Mouse (Mus musculus) layer of hippocampus, postnatal 25 days (tissue): Measurements from ENCODE around the gene Sdhaf2. TPM values are rescaled to one million over a fixed set of nuclear protein-coding genes. Genes with fewer than 3 reads are reported as not detected.
"Not testable (repeated sequence)": the region's sequence is repeated elsewhere in the genome, so short reads cannot be mapped to it uniquely, and the experiment has no call there.

Experiments used
- DNase-seq, 2 experiments: peaks; one replicate each; pipeline ENCODE4 v3.0.0; 2022; ENCODE audit warnings: mixed read lengths in 2 of 2, low spot score in 1 of 2; ENCODE audit errors: extremely low spot score in 1 of 2
- total RNA-seq, 2 experiments: library from RNA; stranded (reverse); gene quantifications; 2 replicates each; pipeline ENCODE4 v1.2.3; 2021

Gene Sdhaf2
- total RNA-seq = 10 to 100 TPM; 52.4 to 60.0 TPM

DNA sequence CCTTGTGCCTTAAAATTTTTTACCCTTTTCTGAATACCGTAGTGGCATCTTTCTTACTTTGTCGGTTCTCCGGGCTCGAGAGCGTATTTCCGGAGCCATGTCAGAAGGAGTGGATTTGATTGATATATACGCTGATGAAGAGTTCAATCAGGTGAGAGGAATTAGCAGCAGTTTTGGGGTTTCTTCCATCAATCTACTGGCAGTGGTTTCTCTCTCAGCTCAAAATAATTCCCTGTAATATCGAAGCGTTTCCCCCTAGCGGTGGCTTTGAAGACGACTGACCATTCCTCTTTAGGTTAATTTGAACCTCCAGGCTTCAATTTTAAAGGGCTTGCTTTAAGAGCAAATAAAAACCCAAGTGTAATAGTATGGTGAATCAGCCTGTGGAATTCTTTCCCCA, at the start of gene Sdhaf2:
Sdhaf2 (minus strand) TSS at position 233 of the 400 bp plus-strand sequence.
- DNase-seq = peak in 1 of 2 experiments; percentile 25

DNA sequence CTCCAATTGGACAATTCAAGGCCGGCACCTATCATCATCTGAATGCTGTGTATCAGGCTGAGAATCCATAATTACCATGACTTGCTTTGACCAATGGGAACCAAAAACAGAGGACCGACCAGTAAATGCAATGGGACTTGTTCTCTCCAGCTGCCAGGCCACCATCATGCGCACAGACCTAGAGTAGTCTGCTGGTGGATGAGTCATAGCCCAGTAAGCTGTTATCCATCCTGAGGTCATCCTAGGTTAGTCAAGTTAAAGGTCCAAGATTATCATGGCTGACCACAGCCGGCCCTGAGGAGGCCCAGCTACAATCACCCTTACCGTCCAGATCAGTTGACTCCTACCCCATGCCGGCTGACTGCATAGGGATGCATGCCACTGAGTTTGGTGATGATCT, 43.7 kb upstream of the Sdhaf2 start:
- no peak for DNase-seq

DNA sequence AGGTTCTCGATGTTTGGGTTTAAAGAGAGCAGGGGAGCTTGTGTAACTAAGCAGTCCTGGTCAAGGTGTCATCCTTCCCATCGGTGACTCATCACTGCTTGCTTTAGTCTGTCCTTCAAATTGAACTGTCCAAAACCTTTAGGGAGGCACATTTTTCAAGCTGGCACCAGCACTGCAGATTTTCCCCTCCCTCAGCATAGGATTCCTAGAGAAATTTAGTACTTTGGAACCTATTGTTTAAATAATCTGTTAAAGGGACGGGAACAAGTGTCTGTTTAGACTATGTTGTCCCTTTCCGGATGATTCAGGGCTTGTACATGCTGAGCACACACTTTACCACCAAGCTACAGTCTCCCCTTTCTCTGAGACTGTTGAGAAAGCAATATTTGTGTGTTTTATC, 39.3 kb upstream of the Sdhaf2 start:
- no peak for DNase-seq

GRCm38 (mm10) chr19:10564278-10564677, 38.3 kb upstream of the Sdhaf2 start:
- DNase-seq = no peak

- no peak for DNase-seq
Observed at GRCm38 (mm10) chr19:10562351-10562750, 36.4 kb upstream of the Sdhaf2 start.

- DNase-seq = no peak
Observed at GRCm38 (mm10) chr19:10561558-10562314, 35.8 kb upstream of the Sdhaf2 start.

- no peak for DNase-seq
Observed at GRCm38 (mm10) chr19:10560108-10560507, 34.2 kb upstream of the Sdhaf2 start.

- DNase-seq = not testable (repeated sequence)
Observed at GRCm38 (mm10) chr19:10557837-10558375, 32.0 kb upstream of the Sdhaf2 start.

- DNase-seq = no peak
Observed at GRCm38 (mm10) chr19:10557430-10557829, 31.5 kb upstream of the Sdhaf2 start.

DNA sequence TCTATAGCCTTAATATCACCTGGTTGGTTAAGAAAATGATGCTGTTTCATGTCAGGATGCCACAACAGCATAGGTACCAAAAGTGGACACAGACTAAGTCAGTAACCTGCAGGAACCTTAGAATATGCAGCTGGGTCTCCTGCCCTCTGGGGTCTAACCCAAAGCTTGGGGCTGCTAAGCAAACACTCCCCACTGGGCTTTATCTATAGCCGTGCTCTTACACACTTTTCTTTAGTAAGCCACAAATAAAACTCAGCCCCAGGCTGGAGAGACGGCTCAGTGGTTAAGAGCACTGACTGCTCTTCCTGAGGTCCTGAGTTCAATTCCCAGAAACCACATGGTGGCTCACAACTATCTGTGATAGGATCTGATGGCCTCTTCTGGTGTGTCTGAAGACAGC, 31.1 kb upstream of the Sdhaf2 start:
- DNase-seq = no peak

DNA sequence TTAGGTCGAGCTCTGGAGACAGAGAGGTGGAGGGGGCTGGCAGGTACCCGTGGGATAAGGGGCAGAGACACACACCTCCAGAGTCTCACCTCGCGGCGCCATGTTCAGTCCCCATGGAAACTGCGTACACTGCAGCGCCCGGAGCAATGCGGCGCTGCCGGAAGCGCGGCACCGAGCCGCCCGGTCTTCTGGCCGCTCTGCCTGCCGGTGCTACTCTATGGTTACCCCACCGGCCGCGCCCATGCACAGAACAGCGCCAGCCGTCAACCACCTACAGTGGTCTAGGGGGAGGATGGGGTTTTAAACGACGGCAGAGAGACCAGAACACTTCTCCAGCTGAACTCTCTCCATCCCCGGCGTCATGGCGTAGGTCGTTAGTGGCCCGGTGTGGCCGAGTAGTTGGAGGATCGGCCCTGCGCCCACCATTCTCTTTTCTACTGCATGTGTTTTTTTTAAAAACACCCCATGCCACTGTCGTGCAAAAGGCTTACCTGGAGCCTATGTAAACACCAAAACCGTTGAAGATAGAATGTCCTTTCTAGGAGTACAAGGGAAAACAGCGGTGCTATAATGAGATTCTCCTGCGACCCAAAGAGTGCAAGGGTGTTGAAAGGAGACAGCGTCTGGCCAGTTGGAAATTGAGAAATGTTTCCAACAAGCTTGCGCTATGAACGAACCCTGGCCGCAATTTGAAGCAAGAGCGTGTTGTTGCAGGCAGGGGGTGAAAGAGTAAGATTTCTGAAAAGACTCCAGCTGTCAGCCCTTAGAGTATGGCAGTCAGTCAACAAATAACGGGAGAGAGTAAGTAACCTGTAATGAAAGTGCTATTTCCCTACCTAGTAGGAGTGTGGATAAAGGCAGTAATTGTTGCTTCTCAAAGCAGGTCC, 29.9 kb upstream of the Sdhaf2 start, which contains the start of gene Tmem216:
Tmem216 (minus strand) TSS at position 615 of the 887 bp plus-strand sequence.
- peak; percentile 72 to 78 for DNase-seq

GRCm38 (mm10) chr19:10539454-10539853, 13.5 kb upstream of the Sdhaf2 start:
- no peak for DNase-seq

- no peak for DNase-seq
Observed at GRCm38 (mm10) chr19:10530082-10530481, 4.1 kb upstream of the Sdhaf2 start.

DNA sequence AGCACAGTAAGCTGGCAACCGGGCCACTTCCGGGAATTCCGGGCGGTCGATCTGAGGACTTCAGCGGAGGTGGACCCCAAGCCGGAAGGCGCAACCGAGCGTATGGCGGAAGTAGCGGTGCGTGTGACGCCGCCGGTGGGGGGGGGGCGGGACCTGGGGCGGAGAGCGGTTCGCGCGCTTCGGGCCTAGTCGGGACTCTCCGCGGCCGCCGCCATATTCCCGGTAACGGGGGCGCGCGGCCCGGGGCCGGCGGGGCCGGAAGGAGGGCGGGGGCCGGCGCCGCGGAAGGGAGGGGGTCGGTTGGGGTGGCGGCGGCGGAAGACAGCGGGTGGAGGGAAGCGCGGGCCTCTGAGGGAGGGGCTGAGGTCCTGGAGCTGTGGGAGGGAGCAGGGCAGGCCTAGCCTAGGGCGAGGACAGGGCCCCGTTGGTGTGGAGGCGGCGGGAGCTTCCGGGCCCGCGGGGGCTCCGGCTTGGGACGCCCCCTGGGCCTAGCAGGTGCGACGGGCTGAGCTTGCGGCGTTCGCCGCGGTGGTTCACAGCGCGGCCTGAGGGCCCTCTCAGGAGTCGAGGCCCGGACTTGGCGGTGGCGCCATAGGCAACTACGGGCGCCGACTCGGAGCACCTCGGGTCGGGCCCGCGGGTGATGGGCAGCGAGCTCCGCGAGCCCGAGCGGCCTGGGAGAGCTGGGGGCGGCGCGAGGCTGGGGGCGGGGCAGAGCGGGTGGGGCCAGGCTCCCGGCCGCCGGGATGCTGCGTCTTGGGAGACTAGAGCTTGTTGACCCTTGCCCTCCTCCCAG, 638 bp downstream of the Sdhaf2 start, which contains the start of gene Cpsf7:
Cpsf7 (plus strand) TSS at position 161 of the 796 bp plus-strand sequence.
- DNase-seq = peak; percentile 72 to 79

DNA sequence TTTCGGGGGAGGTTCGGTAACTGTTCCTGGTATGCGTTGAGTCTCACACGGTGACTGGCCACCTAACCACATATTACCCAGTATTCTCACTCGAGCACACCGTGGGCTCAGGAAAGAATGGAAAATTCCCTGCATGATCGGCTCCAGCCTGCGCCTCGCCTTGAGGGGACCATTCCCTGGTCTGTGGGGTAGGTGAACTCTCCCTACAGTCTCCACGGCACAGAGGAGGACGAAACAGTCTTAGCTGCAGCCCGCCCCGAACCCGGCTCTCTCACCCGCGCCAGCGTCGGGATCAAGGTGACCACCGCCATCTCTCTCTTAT, 1.2 kb downstream of the Sdhaf2 start:
- DNase-seq = no peak

- no peak for DNase-seq
Observed at GRCm38 (mm10) chr19:10523483-10524080, 2.4 kb downstream of the Sdhaf2 start.

DNA sequence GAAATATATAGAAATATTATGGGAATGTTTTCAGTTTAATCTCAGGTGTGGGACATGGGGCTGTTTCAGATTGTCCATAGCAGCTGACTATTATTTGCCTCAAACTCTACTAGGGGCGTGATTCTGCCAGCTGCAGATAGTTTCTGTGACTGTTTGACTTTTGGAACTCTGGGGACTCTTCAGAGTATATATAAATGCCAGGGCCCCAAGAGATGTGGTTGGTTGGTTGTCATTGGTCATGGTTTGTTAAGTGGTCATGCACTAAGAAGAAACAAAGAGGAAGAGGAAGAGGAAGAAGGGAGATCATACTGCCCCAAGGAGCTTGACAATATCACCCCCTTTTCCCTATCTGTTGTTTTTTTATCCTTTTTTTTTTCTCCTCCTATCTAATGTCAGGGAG, 4.0 kb downstream of the Sdhaf2 start:
- no peak for DNase-seq

GRCm38 (mm10) chr19:10520355-10520754, 5.6 kb downstream of the Sdhaf2 start:
- DNase-seq = no peak

DNA sequence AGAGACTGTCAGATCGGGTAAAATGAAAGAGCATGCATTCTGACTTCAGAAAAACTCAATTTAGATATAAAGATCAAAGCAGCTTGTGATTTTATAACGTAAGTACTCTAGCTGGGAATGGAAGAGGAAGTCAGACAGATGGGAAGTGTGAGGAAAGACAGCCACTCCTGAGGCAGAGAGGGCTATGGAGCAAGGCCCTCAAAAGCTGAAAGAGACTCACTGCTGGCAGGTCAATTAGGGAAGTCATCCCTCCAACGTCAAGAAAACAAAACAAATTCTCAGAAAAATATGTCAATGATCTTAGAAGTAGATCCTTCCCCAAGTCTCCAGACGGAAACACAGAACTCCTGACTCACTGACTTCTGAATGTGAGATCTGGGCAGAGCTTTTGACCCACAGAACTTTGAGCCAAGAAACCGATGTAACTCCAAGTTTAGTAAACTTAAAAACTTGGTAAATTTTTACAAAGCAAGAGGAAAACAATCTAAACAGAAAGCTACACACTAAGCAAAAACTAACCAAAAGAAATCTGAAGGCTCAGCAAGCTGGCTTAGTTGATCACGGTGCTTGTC, 15.1 kb downstream of the Sdhaf2 start:
- DNase-seq = no peak

DNA sequence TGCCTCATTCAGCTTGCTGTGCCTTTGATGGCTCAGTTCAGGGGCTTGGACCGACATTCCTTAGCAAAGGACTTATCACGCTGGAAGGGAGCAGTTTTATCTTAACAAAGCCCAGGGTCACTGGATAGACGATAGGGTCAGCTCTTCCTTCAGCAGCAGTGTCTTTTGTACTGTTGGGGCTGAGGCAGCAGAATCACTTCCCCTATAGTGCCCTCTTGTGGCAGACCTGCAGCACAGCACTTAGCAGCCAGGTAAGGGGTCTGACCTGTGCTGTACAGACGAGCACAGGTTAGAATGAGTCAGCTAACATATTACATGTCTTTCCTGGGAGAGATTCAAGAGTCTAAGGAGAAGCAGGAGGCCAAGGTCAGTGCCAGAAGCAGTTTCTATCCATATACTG, 23.4 kb downstream of the Sdhaf2 start:
- peak in 1 of 2 experiments; percentile 40 for DNase-seq
